Mouse (Mus musculus): Measurements from ENCODE around the gene Tex22. TPM values are rescaled to one million over a fixed set of nuclear protein-coding genes. Genes with fewer than 3 reads are reported as not detected.

Gene Tex22
- polyA plus RNA-seq, 1 experiment from 2014 or later, result 0.13 TPM

DNA sequence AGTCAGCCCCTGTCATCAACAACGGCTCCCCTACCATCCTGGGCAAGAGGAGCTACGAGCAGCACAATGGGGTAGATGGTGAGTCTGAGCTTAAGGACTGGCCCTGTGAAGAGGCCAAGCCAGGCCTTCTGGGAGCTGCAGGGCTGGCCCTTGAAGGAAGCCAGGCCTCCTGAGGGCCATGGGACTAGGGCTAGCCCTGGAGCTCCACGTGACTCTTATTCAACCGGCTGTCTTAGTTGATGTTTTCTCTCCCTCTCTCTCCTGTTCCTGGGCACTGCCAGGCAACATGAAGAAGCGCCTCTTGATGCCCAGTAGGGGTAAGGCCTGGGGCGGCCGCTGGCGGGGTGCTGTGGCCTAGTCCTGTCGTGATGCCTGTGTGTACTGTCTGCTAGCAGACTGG is 59.0 kb downstream of the Tex22 start:
- no peaks in the 10 kb centered on the region for H3K27me3 ChIP-seq
- ATAC-seq (ENCODE audit: insufficient number of reproducible peaks, insufficient read depth, low FRiP score, low TSS enrichment), result no peak
- no peaks in the 10 kb centered on the region for H3K4me1 ChIP-seq
- H3K4me2 ChIP-seq (replicated peaks), result no peak overlapping the region
- 93% methylated on average over 9 of the region's 9 CpGs for WGBS
- no peak overlapping the region for H3K27ac ChIP-seq
- H3K9me3 ChIP-seq, result no peaks in the 10 kb centered on the region
- no peak overlapping the region for H3K9ac ChIP-seq
- H3K4me3 ChIP-seq, result no peak overlapping the region
- H3K36me3 ChIP-seq, result peaks cover 100% of the 10 kb centered on the region

DNA sequence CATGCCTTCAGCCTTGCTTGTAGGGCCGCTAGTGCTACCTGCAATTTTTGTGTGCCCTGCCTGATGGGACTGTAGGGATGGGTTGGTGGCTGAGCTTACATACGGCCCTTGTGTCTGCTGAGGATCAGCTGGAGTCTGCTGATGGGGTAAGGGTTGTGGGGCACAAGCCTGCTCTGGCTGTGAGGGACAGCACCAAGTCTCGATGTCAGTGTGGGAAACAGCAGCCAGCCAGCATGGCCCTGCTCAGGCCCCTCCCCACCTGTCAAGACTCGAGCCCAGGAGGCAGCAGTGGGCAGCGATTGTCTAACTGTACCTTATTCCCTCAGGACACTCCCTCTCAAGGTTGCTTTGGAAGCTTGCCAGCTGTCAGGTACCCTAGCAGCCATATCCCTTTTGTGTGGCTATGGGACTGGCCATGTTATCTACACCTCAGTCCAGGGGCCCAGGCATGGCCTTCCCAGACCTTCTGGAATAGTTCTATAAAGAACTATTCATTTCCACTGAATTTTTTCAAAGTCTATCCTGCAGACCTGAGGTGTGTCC is 59.6 kb downstream of the Tex22 start:
- H3K9me3 ChIP-seq, result no peaks in the 10 kb centered on the region
- H3K27me3 ChIP-seq, result no peaks in the 10 kb centered on the region
- H3K4me3 ChIP-seq, result no peak overlapping the region
- no peak overlapping the region for H3K4me2 ChIP-seq (replicated peaks)
- no peak overlapping the region for H3K27ac ChIP-seq
- 73% methylated on average over 5 of the region's 5 CpGs for WGBS
- no peak overlapping the region for H3K9ac ChIP-seq
- peaks cover 97% of the 10 kb centered on the region for H3K36me3 ChIP-seq
- peaks cover 5% of the 10 kb centered on the region for H3K4me1 ChIP-seq
- ATAC-seq (ENCODE audit: insufficient number of reproducible peaks, insufficient read depth, low FRiP score, low TSS enrichment), result no peak

DNA sequence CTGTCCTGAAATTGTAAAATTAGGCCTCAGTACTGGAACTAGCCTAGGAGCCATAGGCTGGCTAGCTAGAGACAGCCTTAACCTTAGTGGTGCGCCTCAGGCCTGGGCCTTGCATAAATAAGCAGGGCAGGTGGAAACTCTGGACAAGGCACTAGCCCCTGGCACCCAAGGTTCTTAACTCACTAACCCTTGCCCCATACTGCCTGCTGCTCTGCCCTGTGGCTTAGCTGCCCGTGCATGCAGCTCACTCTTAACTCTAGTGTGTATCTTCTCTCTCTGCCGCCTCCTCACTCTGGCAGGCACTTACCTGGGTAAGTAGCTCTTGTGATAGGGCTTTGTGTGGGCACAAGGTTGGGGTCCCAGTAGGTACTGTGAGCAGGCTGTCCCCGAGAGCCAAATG is 60.2 kb downstream of the Tex22 start:
- Histone ChIP-seq H3K9ac (no peak overlapping the region), H3K4me2 (replicated peaks) (no peak overlapping the region), H3K4me3 (no peak overlapping the region), H3K4me1 (peaks cover 11% of the 10 kb centered on the region), H3K9me3 (no peaks in the 10 kb centered on the region), H3K36me3 (peaks cover 92% of the 10 kb centered on the region), H3K27ac (no peak overlapping the region), H3K27me3 (0 out of 2 replicates have a peak, but pooled peaks cover 2% of the 10 kb centered on the region)
- ATAC-seq (ENCODE audit: insufficient number of reproducible peaks, insufficient read depth, low FRiP score, low TSS enrichment), result no peak
- 93% methylated on average over 4 of the region's 4 CpGs for WGBS

DNA sequence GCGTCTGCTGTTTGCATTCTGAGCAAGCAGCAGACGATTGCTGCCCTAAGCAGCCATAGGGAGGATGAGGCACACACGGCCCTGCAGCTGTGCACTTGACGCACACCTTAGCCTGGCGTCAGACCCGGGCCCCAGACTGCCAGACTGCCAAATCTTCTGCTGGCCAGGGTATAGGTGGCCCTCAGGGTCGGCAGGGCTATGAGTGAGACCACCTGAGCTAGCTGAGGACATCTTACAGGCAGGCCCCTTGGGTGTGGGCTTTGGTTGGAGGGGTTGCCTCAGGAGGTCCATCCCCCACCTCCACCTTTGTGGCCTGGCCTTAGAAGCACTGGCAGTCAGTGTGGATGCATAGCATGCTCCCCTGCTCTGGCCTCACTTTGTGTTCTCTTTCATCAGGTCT is 61.1 kb downstream of the Tex22 start:
- Histone ChIP-seq H3K27me3 (peaks cover 6% of the 10 kb centered on the region; the same call in 1 of the 2 replicates), H3K27ac (no peak overlapping the region), H3K36me3 (peaks cover 83% of the 10 kb centered on the region), H3K4me1 (peaks cover 14% of the 10 kb centered on the region), H3K9ac (no peak overlapping the region), H3K4me3 (no peak overlapping the region), H3K9me3 (no peaks in the 10 kb centered on the region), H3K4me2 (replicated peaks) (no peak overlapping the region)
- WGBS, result 93% methylated on average over 7 of the region's 7 CpGs
- ATAC-seq (ENCODE audit: insufficient number of reproducible peaks, insufficient read depth, low FRiP score, low TSS enrichment), result no peak

DNA sequence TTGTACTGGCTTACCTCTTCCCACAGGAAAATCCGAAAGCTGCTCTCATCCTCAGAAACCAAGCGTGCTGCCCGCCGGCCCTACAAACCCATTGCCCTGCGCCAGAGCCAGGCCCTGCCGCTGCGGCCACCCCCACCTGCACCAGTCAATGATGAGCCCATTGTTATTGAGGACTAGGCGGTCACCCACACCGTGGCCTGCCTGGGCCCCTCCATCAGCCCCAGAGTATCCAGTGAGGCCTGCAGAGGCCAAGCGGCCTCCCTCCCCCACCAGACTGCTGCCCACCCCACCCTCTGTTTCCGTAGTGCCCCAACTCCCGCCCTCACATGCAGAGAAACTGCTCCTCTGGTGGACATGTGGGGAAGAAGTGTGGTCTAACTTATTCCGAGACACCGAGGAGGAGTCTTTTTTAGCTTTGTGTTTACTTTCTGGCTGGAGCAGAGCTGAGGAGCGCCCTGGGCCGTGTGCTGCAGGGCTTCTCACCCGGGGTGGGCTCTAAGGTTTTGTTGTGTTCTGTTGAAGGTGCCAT is 62.3 kb downstream of the Tex22 start:
- WGBS, result 83% methylated on average over 17 of the region's 17 CpGs
- Histone ChIP-seq H3K9me3 (no peaks in the 10 kb centered on the region), H3K27me3 (peaks cover 18% of the 10 kb centered on the region), H3K4me2 (replicated peaks) (no peak overlapping the region), H3K36me3 (peaks cover 71% of the 10 kb centered on the region), H3K4me1 (peaks cover 14% of the 10 kb centered on the region), H3K27ac (no peak overlapping the region), H3K9ac (no peak overlapping the region), H3K4me3 (no peak overlapping the region)
- ATAC-seq (ENCODE audit: insufficient number of reproducible peaks, insufficient read depth, low FRiP score, low TSS enrichment), result no peak

DNA sequence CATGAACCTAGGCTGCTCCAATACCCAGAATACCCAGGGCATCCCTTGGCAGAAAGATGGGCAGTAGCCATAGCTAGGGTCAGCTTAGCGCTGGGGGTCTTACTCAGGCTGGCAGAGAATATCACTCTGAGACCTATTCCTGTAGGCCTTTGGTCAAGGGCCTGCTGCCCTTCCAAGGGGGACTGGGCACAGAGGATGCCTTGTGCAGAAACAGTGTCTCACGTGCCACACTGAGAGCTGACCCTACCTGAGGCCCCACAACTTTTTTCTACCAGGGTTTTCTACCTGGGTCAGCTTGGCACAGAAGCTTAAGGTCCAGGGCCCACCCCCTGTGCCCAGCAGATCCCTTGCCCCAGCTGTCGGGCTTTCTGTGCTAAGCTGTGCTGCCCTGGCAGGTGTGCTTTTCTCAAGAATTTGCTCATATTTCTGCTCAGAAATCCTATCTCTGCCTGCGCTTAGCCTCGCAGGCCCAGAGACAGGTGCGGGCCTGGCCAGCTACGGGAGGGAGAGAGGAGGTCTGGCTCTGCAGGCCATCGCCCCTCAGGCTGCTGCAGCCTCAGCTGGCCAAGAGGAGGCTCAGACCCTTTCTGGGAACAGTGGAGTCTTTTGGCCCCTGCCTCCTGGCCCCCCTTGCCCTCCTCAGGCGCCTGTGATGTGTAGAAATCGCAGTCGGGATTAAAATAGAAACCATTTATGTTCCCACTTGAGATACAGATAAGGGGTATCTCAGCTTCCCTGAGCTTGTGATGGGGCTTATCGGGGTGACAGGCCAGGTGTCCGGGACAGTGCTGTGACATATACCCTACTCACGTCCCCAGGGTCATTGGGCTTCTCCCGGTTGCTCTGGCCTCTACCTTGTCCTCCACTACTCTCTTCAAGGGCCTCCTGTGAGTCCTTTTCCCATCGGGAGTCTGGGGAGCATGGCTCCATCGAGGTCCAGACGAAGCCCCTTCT is 63.2 kb downstream of the Tex22 start:
- H3K27ac ChIP-seq, result no peak overlapping the region
- WGBS, result 85% methylated on average over 18 of the region's 18 CpGs
- H3K4me1 ChIP-seq, result peaks cover 20% of the 10 kb centered on the region
- ATAC-seq (ENCODE audit: insufficient number of reproducible peaks, insufficient read depth, low FRiP score, low TSS enrichment), result no peak
- peaks cover 27% of the 10 kb centered on the region for H3K27me3 ChIP-seq
- no peak overlapping the region for H3K4me2 ChIP-seq (replicated peaks)
- no peak overlapping the region for H3K9ac ChIP-seq
- H3K36me3 ChIP-seq, result peaks cover 61% of the 10 kb centered on the region
- H3K4me3 ChIP-seq, result no peak overlapping the region
- no peaks in the 10 kb centered on the region for H3K9me3 ChIP-seq

DNA sequence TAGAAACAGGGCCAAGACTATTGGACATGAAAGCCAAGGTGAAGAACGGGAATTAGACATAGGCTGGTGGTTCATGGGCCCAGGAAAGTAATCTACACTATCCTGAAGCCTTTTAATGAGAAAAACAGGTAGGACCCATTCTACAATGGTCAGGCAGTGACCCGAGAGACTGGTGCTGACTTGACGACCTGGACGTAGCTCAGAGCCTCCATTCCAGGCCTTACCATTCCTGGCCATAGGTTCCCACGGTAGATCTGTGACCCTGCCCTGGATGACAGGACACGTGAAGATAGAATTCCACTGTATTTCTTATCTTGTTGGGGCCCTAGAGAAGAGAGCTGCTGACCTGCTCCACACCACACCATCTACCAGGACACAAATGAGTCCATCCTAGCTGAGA is 64.0 kb downstream of the Tex22 start:
- no peak for ATAC-seq (ENCODE audit: insufficient number of reproducible peaks, insufficient read depth, low FRiP score, low TSS enrichment)
- WGBS, result 73% methylated on average over 6 of the region's 6 CpGs
- H3K9ac ChIP-seq, result no peak overlapping the region
- peaks cover 25% of the 10 kb centered on the region for H3K4me1 ChIP-seq
- no peak overlapping the region for H3K4me3 ChIP-seq
- no peak overlapping the region for H3K4me2 ChIP-seq (replicated peaks)
- peaks cover 32% of the 10 kb centered on the region for H3K27me3 ChIP-seq
- no peaks in the 10 kb centered on the region for H3K9me3 ChIP-seq
- peaks cover 54% of the 10 kb centered on the region for H3K36me3 ChIP-seq
- no peak overlapping the region for H3K27ac ChIP-seq

Small RNA genes lying within 50 kb of the gene (microRNA-seq; reads per million reads assigned to microRNA genes)
- gene Gm44471, result not detected

Other genes starting within 250 kb of the Tex22 start
- gene Cdca4, start 245.1 kb upstream of the Tex22 start, polyA plus RNA-seq (2016; fragmentation: Nextera tagmentation; extraction: Ambion mirVana), result 144 and 147 TPM in 2 replicates
- gene Gpr132, start 206.3 kb upstream of the Tex22 start, polyA plus RNA-seq (2016; fragmentation: Nextera tagmentation; extraction: Ambion mirVana), result 0.23 TPM in 1 of 2 replicates, not detected in the other
- 7.9 and 8.8 TPM in 2 replicates for gene Jag2, start 144.7 kb upstream of the Tex22 start, polyA plus RNA-seq (2016; fragmentation: Nextera tagmentation; extraction: Ambion mirVana)
- 83.0 and 87.2 TPM in 2 replicates for gene Nudt14, start 132.4 kb upstream of the Tex22 start, polyA plus RNA-seq (2016; fragmentation: Nextera tagmentation; extraction: Ambion mirVana)
- gene Btbd6, start 98.0 kb upstream of the Tex22 start, polyA plus RNA-seq (2016; fragmentation: Nextera tagmentation; extraction: Ambion mirVana), result 25.6 and 27.4 TPM in 2 replicates
- gene Brf1, start 73.8 kb upstream of the Tex22 start, polyA plus RNA-seq (2016; fragmentation: Nextera tagmentation; extraction: Ambion mirVana), result 81.9 and 83.0 TPM in 2 replicates
- gene Pacs2, start 60.0 kb upstream of the Tex22 start, polyA plus RNA-seq (2016; fragmentation: Nextera tagmentation; extraction: Ambion mirVana), result 19.0 and 19.4 TPM in 2 replicates
- 18.5 and 20.4 TPM in 2 replicates for gene Mta1, start 23.8 kb downstream of the Tex22 start, polyA plus RNA-seq (2016; fragmentation: Nextera tagmentation; extraction: Ambion mirVana)
- gene Crip2, start 65.7 kb downstream of the Tex22 start, polyA plus RNA-seq (2016; fragmentation: Nextera tagmentation; extraction: Ambion mirVana), result 78.8 and 88.4 TPM in 2 replicates
- 102 and 107 TPM in 2 replicates for gene Crip1, start 71.8 kb downstream of the Tex22 start, polyA plus RNA-seq (2016; fragmentation: Nextera tagmentation; extraction: Ambion mirVana)
- gene Tedc1, start 81.9 kb downstream of the Tex22 start, polyA plus RNA-seq (2016; fragmentation: Nextera tagmentation; extraction: Ambion mirVana), result 47.2 and 49.7 TPM in 2 replicates
- 17.4 and 20.4 TPM in 2 replicates for gene Tmem121, start 111.4 kb downstream of the Tex22 start, polyA plus RNA-seq (2016; fragmentation: Nextera tagmentation; extraction: Ambion mirVana)

Measured in embryonic facial prominence, embryonic 12.5 days (tissue).